Mouse (Mus musculus): ENCODE results near the gene Cntnap5c.

DNA sequence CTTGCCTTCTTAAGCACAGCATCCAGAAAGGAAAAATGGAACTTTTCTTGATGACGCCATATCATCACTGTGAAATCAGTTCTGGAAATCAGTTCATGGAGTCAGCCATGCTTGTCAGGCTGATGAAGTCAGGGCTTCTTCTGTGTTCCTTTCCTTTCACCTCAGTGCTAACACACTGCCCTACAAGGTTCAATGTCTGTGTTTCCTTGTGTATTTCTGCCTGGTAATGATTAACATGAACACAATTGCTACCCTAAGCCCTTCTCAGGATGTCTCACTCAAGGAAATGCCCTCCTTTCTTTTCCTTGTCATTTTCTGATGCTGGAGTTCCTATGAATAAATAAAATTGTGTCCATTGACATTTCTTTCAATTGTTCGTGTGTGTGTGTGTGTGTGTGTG, 431.8 kb downstream of the Cntnap5c start:
- TF ChIP-seq CTCF (IDR thresholded peaks at IDR 0.05; ENCODE audit: control insufficient read depth, insufficient read depth, insufficient read length) (no peak), MYOD1 (IDR thresholded peaks at IDR 0.05; ENCODE audit: control insufficient read depth, insufficient read length, low read depth) (no peak)

Data from C2C12 (cell line).